Mouse (Mus musculus): Measurements from ENCODE around the gene Ubqln1.

GRCm38 (mm10) chr13:58149033-58149558 lies 66.4 kb downstream of the Ubqln1 start:
- TF ChIP-seq CTCF (IDR thresholded peaks at IDR 0.05; ENCODE audit: low read depth, low read length): no peak
- TF ChIP-seq TAL1 (conservative IDR thresholded peaks at IDR 0.05; ENCODE audit: low read depth, low read length): no peak
- TF ChIP-seq GATA1 (IDR thresholded peaks at IDR 0.05; ENCODE audit: borderline replicate concordance, low read length): no peak
- no peak for TF ChIP-seq POLR2AphosphoS5 (IDR thresholded peaks at IDR 0.05; ENCODE audit: insufficient replicate concordance, low read depth, low read length)

Measured in G1E (cell line).